Mouse (Mus musculus) heart, embryonic 14.5 days (tissue): ENCODE measurements at regions not wholly inside any gene's neighbourhood (a gene's known extent, or its start where the extent isn't known, plus 50 kb on each side); places are given as distances from the start of the nearest gene placed in this dataset.

Experiments used
- ATAC-seq: fragments of 200-750 bp; cut with Nextera tagmentation; 2 replicates; pipeline ENCODE4 v1.8.0; 2017; ENCODE audit warnings: low read depth, moderate TSS enrichment; ENCODE audit not compliant: insufficient number of reproducible peaks, insufficient read depth, low FRiP score
- H3K27ac ChIP-seq, 2 experiments: fragments of 200-500 bp in 1 of 2; fragments of 300-500 bp in 1 of 2; sonication (generic) in 1 of 2; replicated peaks in 1 of 2; 2 replicates each; pipeline ENCODE4 v1.5.1; 2012 to 2014; ENCODE audit warnings: low read depth in 2 of 2, low read length in 2 of 2, control low read depth in 1 of 2, mild to moderate bottlenecking in 1 of 2, mixed read lengths in 1 of 2; ENCODE audit not compliant: control insufficient read depth in 1 of 2, insufficient read depth in 1 of 2
- H3K27me3 ChIP-seq: fragments of 300-500 bp; sonication (generic); 2 replicates; pipeline ENCODE4 v1.6.1; 2014; ENCODE audit warnings: mild to moderate bottlenecking, low read length, control low read depth; ENCODE audit not compliant: control insufficient read depth, insufficient read depth
- H3K36me3 ChIP-seq: fragments of 300-500 bp; sonication (generic); 2 replicates; pipeline ENCODE4 v1.6.1; 2014; ENCODE audit warnings: mild to moderate bottlenecking, control low read depth, low read length, mixed read lengths; ENCODE audit not compliant: control insufficient read depth, insufficient read depth
- H3K4me1 ChIP-seq, 2 experiments: fragments of 200-500 bp in 1 of 2; fragments of 300-500 bp in 1 of 2; sonication (generic) in 1 of 2; 2 replicates each; pipeline ENCODE4 v1.6.1; 2012 to 2014; ENCODE audit warnings: low read length in 2 of 2, control low read depth in 1 of 2, mixed read lengths in 1 of 2; ENCODE audit not compliant: control insufficient read depth in 2 of 2, insufficient read depth in 2 of 2
- H3K4me2 ChIP-seq: fragments of 300-500 bp; sonication (generic); 2 replicates; pipeline ENCODE4 v1.6.1; 2014; ENCODE audit warnings: mild to moderate bottlenecking, low read length
- H3K4me3 ChIP-seq, 2 experiments: fragments of 200-500 bp in 1 of 2; fragments of 300-500 bp in 1 of 2; sonication (generic) in 1 of 2; 2 replicates each; pipeline ENCODE4 v1.5.1; 2012 to 2014; ENCODE audit warnings: low read length in 2 of 2, mild to moderate bottlenecking in 2 of 2, control low read depth in 1 of 2, low read depth in 1 of 2, moderate library complexity in 1 of 2; ENCODE audit not compliant: control insufficient read depth in 1 of 2, insufficient read depth in 1 of 2
- H3K9ac ChIP-seq: fragments of 300-500 bp; sonication (generic); 2 replicates; pipeline ENCODE4 v1.6.1; 2014; ENCODE audit warnings: mild to moderate bottlenecking, low read length
- H3K9me3 ChIP-seq: fragments of 300-500 bp; sonication (generic); 2 replicates; pipeline ENCODE4 v1.6.1; 2016; ENCODE audit warnings: low read length, control low read depth; ENCODE audit not compliant: control insufficient read depth
- WGBS: fragments of 180-500 bp; shearing (Covaris S2); extraction: QIAGEN DNeasy Blood & Tissue Kit; methylation state at CpG from one replicate; pipeline ENCODE4 v1.1.7; 2014; 5-methylcytosine and 5-hydroxymethylcytosine counted together

- H3K27ac ChIP-seq: no peak overlapping the region
- ATAC-seq: no peak
- 85% methylated on average over 3 of the region's 3 CpGs for WGBS
- no peaks in the 10 kb centered on the region for H3K27me3 ChIP-seq
- H3K4me1 ChIP-seq: no peaks in the 10 kb centered on the region
- 0 out of 2 replicates have a peak, but pooled peaks cover 3% of the 10 kb centered on the region for H3K9me3 ChIP-seq
- no peak overlapping the region for H3K4me3 ChIP-seq
- no peaks in the 10 kb centered on the region for H3K36me3 ChIP-seq
- no peak overlapping the region for H3K9ac ChIP-seq
- H3K4me2 ChIP-seq: no peak overlapping the region
Measured at GRCm38 (mm10) chr15:87369381-87369780, 174.7 kb upstream of the Fam19a5 start.

DNA sequence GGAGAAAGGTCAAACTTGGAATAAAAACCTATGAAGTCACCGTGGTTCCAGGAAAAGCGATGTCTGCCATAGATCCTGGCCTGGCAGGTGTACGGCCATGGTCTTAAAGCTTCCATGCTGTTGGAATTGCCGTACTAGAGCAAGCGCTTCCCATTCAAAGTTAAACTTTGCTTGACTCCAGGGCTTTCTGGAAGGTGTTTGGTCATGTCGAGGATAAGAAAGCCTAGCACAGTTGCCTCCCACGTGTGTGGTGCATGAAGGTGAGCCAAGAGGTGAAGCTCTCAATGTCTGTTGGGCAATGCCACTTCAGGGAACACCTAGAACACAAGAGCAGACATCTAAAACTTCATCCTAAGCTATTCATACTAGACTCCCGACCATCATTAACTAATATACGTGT is 174.3 kb upstream of the Fam19a5 start:
- no peak for ATAC-seq
- WGBS: 81% methylated on average over 9 of the region's 9 CpGs
- no peak overlapping the region for H3K9ac ChIP-seq
- no peak overlapping the region for H3K27ac ChIP-seq
- 0 out of 2 replicates have a peak, but pooled peaks cover 3% of the 10 kb centered on the region for H3K9me3 ChIP-seq
- no peak overlapping the region for H3K4me3 ChIP-seq
- no peaks in the 10 kb centered on the region for H3K36me3 ChIP-seq
- no peaks in the 10 kb centered on the region for H3K27me3 ChIP-seq
- H3K4me2 ChIP-seq: no peak overlapping the region
- no peaks in the 10 kb centered on the region for H3K4me1 ChIP-seq

- Histone ChIP-seq H3K9me3 (0 out of 2 replicates have a peak, but pooled peaks cover 3% of the 10 kb centered on the region), H3K36me3 (no peaks in the 10 kb centered on the region), H3K4me1 (no peaks in the 10 kb centered on the region), H3K4me3 (no peak overlapping the region), H3K27me3 (no peaks in the 10 kb centered on the region), H3K4me2 (no peak overlapping the region), H3K27ac (no peak overlapping the region), H3K9ac (no peak overlapping the region)
- 70% methylated on average over 7 of the region's 7 CpGs for WGBS
- no peak for ATAC-seq
Measured at GRCm38 (mm10) chr15:87370761-87371160, 173.3 kb upstream of the Fam19a5 start.

DNA sequence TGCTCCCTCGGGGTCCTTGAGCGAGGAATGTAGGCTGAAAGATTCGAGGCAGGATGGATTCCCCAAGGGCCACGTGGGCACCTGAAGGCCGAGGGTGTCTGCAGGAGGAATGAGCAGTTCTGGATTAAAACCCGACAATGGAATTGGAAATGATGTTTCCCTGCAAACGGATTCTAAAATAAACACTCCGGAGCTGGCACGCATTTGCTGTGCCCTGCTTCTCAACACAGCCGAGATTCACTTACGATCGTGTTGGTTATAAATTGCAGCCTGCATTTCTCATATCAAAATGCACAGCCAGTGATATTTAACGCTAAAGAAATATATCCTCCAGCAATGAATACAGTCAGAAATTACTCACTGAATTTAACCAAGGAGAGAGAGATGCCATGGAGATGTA is 169.4 kb upstream of the Fam19a5 start:
- H3K4me3 ChIP-seq: no peak overlapping the region
- no peaks in the 10 kb centered on the region for H3K27me3 ChIP-seq
- WGBS: 82% methylated on average over 13 of the region's 13 CpGs
- H3K4me2 ChIP-seq: no peak overlapping the region
- H3K36me3 ChIP-seq: no peaks in the 10 kb centered on the region
- H3K9me3 ChIP-seq: 0 out of 2 replicates have a peak, but pooled peaks cover 3% of the 10 kb centered on the region
- no peak for ATAC-seq
- no peaks in the 10 kb centered on the region for H3K4me1 ChIP-seq
- no peak overlapping the region for H3K9ac ChIP-seq
- H3K27ac ChIP-seq: no peak overlapping the region

DNA sequence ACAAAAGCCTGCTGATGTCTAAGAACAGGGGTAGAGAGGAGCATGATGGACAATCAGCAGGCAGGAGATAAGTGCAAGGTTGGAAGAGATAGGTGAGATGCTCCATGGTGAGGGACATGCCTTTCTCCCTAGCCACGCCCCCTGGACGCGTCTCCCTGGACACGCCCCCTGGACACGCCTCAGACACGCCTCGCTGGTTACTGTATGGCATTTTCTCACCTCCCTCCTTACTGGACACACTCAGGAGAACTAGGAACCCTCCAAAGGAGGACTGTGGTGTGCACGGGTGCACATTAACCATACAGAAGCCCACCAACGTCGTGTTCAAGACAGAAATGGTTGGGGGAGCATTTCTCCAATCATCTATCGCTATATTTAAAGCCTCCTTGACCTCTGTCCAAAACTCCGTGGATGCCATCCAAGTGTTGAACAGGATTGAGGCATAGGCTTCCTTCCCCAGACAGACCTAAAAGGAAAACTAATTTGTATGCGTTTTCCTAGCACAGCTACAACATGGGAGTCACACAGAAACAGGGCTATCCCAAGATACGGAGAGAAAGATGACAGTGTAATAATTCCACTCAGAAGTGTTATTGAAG is 168.4 kb upstream of the Fam19a5 start:
- Histone ChIP-seq H3K27ac (no peak overlapping the region), H3K4me3 (no peak overlapping the region), H3K36me3 (no peaks in the 10 kb centered on the region), H3K4me1 (no peaks in the 10 kb centered on the region), H3K4me2 (no peak overlapping the region), H3K27me3 (no peaks in the 10 kb centered on the region), H3K9me3 (0 out of 2 replicates have a peak, but pooled peaks cover 3% of the 10 kb centered on the region), H3K9ac (no peak overlapping the region)
- WGBS: 67% methylated on average over 14 of the region's 14 CpGs
- ATAC-seq: no peak

- Histone ChIP-seq H3K9ac (no peak overlapping the region), H3K4me3 (no peak overlapping the region), H3K9me3 (no peaks in the 10 kb centered on the region), H3K27ac (no peak overlapping the region), H3K4me2 (no peak overlapping the region), H3K4me1 (no peaks in the 10 kb centered on the region), H3K27me3 (no peaks in the 10 kb centered on the region), H3K36me3 (no peaks in the 10 kb centered on the region)
- ATAC-seq: no peak
- WGBS: 66% methylated on average over 6 of the region's 6 CpGs
Measured at GRCm38 (mm10) chr15:87383551-87384265, 160.4 kb upstream of the Fam19a5 start.

DNA sequence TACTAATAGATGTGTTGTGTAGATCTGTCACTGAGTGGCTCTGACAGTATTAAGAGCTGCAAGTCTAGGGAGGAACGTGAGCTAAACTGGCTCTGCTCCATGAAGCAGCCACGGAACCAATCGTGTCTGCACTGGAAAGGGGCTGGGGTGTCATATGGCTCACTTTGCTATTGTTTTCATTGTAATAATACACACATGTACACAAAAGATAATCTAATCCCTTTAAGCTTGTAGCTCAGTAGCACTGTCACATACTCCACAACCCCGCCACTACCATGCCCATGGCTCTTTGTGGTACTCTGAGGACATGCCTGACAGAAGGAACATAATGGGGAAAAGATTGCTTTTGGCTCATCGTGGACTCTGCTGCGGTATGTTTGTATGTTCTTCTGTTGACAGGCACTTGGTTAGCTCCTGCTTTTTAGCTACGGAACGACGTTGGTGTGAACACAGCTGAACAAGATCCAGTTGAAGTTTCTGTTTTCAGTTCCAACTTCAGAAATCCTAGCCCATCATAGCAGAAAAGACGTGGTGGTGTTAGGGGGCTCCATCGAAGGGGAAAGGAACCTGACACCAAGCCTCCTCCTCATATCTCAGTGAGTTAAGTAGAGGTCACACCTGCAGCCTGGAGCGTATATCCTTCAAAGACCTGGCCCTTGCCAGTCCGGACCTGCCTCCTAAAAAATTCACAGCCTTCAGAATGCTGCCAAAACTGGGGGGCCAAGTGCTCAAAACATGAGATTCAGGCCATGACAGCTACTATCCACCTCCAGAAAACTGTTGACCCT is 159.6 kb upstream of the Fam19a5 start:
- Histone ChIP-seq H3K27ac (no peak overlapping the region), H3K4me2 (no peak overlapping the region), H3K4me1 (no peaks in the 10 kb centered on the region), H3K9me3 (no peaks in the 10 kb centered on the region), H3K4me3 (no peak overlapping the region), H3K9ac (no peak overlapping the region), H3K36me3 (no peaks in the 10 kb centered on the region), H3K27me3 (no peaks in the 10 kb centered on the region)
- no peak for ATAC-seq
- WGBS: 75% methylated on average over 13 of the region's 13 CpGs
